Mouse (Mus musculus) kidney, postnatal 0 days (tissue): ENCODE data around the gene Hoxa1. TPM values are rescaled to one million over a fixed set of nuclear protein-coding genes. Genes with fewer than 3 reads are reported as not detected.

ENCODE experiments used
- ATAC-seq: fragments of 200-750 bp; cut with Nextera tagmentation; replicated peaks from 2 replicates; pipeline ENCODE4 v1.8.0; 2017; ENCODE audit warnings: low read depth, moderate number of reproducible peaks, moderate TSS enrichment, moderate library complexity; ENCODE audit not compliant: low FRiP score
- DNase-seq: peaks from one replicate; pipeline ENCODE4 v3.0.0-alpha.2; 2016; ENCODE audit warnings: low spot score
- H3K27ac ChIP-seq: fragments of 300-500 bp; sonication (generic); 2 replicates; pipeline ENCODE4 v1.5.1; 2014; ENCODE audit warnings: mild to moderate bottlenecking
- H3K27me3 ChIP-seq: fragments of 300-500 bp; sonication (generic); 2 replicates; pipeline ENCODE4 v1.6.1; 2014; ENCODE audit warnings: low read length, mixed read lengths; ENCODE audit not compliant: insufficient read depth
- H3K36me3 ChIP-seq: fragments of 300-500 bp; sonication (generic); 2 replicates; pipeline ENCODE4 v1.6.1; 2014; ENCODE audit warnings: low read length, mixed read lengths; ENCODE audit not compliant: insufficient read depth
- H3K4me1 ChIP-seq: fragments of 300-500 bp; sonication (generic); replicated peaks from 2 replicates; pipeline ENCODE4 v1.6.1; 2014; ENCODE audit warnings: antibody characterized with exemption, low read length, mixed read lengths; ENCODE audit not compliant: insufficient read depth
- H3K4me2 ChIP-seq: fragments of 300-500 bp; sonication (generic); 2 replicates; pipeline ENCODE4 v1.6.1; 2014; ENCODE audit warnings: mild to moderate bottlenecking, low read length, moderate library complexity, mixed read lengths
- H3K4me3 ChIP-seq: fragments of 300-500 bp; sonication (generic); replicated peaks from 2 replicates; pipeline ENCODE4 v1.5.1; 2014; ENCODE audit warnings: low read depth, low read length
- H3K9ac ChIP-seq: fragments of 300-500 bp; sonication (generic); 2 replicates; pipeline ENCODE4 v1.6.1; 2014; ENCODE audit warnings: low read depth, low read length
- H3K9me3 ChIP-seq: fragments of 300-500 bp; sonication (generic); replicated peaks from 2 replicates; pipeline ENCODE4 v1.6.1; 2016; ENCODE audit warnings: low read length, inconsistent platforms, mixed read lengths
- CTCF ChIP-seq: IDR thresholded peaks from 2 replicates; pipeline ENCODE4 v1.5.1; 2016; ENCODE audit warnings: antibody characterized with exemption, low read depth, mild to moderate bottlenecking, moderate library complexity
- WGBS: fragments of 180-500 bp; shearing (Covaris S2); extraction: QIAGEN DNeasy Blood & Tissue Kit; methylation state at CpG from one replicate; pipeline ENCODE4 v1.1.7; 2014; 5-methylcytosine and 5-hydroxymethylcytosine counted together
- polyA plus RNA-seq: library from polyadenylated mRNA; unstranded; fragments of >200 nt; fragmentation: Nextera tagmentation; extraction: Ambion mirVana; gene quantifications from 2 replicates; pipeline ENCODE4 v1.2.1, GENCODE M21; 2015

The Hoxa1 gene
- polyA plus RNA-seq, 1 experiment from 2014 or later: 0.64 TPM

GRCm38 (mm10) chr6:52152226-52153193 is 5.6 kb downstream of the Hoxa1 start:
- WGBS: 47% methylated on average over 16 of the region's 16 CpGs
- Histone ChIP-seq H3K4me1 (no peaks in the 10 kb centered on the region), H3K4me2 (no peak overlapping the region), H3K27ac (no peak overlapping the region), H3K9me3 (no peaks in the 10 kb centered on the region), H3K9ac (no peak overlapping the region), H3K4me3 (no peak overlapping the region), H3K27me3 (peaks cover 37% of the 10 kb centered on the region), H3K36me3 (no peaks in the 10 kb centered on the region)
- no peak for TF ChIP-seq CTCF
- DNase-seq: no peak
- ATAC-seq: no peak

DNA sequence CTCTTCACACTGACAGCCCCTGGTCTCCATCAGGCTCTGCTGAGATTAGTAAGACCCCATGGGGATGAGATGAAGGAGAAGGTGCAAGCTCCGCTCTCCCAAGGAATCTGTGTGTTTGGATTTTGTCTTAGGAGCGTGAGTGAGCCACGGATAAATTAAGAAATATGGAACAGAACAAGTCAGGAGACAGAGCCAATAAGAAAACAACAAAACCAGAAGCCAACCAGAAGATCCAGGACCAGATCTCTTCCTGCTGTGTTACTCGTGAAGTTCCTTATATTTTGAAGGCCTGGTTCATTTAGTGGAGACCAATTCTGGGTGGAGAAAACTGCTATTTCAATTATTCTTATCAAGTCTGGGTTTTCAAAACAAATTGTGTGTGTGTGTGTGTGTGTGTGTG is 6.5 kb downstream of the Hoxa1 start:
- H3K9me3 ChIP-seq: no peaks in the 10 kb centered on the region
- DNase-seq (no peak), ATAC-seq (no peak)
- no peak overlapping the region for H3K4me2 ChIP-seq
- no peak overlapping the region for H3K27ac ChIP-seq
- TF ChIP-seq CTCF: no peak
- no peaks in the 10 kb centered on the region for H3K36me3 ChIP-seq
- peaks cover 30% of the 10 kb centered on the region for H3K27me3 ChIP-seq
- no peak overlapping the region for H3K4me3 ChIP-seq
- no peaks in the 10 kb centered on the region for H3K4me1 ChIP-seq
- no peak overlapping the region for H3K9ac ChIP-seq
- WGBS: 76% methylated on average over 4 of the region's 4 CpGs

- H3K36me3 ChIP-seq: no peaks in the 10 kb centered on the region
- no peak overlapping the region for H3K4me3 ChIP-seq
- no peak for TF ChIP-seq CTCF
- no peak; the same call in 1 of the 2 replicates for ATAC-seq
- H3K9ac ChIP-seq: no peak overlapping the region
- H3K27me3 ChIP-seq: peaks cover 23% of the 10 kb centered on the region
- 19% methylated on average over 16 of the region's 16 CpGs for WGBS
- H3K9me3 ChIP-seq: no peaks in the 10 kb centered on the region
- H3K27ac ChIP-seq: no peak overlapping the region
- peak overlapping the region; percentile 23; the same call in 1 of the 2 replicates for H3K4me2 ChIP-seq
- peak; percentile 54 for DNase-seq
- no peaks in the 10 kb centered on the region for H3K4me1 ChIP-seq
Observed at GRCm38 (mm10) chr6:52150401-52150966, 7.6 kb downstream of the Hoxa1 start.

DNA sequence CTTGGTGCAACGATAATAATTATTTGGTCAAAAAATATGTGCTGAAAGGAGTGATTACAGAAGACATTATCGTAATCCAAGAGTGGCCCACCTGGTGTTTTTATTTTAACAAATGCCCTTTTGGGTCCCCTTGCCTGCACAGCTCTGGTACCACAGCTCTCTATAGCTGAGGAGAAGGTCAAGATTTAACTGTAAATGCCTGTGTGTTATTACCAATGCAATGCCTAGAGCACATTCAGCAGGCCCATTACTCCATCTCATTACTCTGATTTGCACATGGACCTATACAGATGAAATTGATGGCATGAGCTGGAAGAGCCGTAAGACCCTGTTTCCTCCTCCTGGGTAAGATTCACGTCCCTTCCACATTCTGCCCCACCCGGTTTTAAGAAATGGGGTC is 19.0 kb downstream of the Hoxa1 start:
- H3K4me2 ChIP-seq: no peak overlapping the region
- H3K36me3 ChIP-seq: no peaks in the 10 kb centered on the region
- H3K4me3 ChIP-seq: no peak overlapping the region
- WGBS: 89% methylated on average over 5 of the region's 5 CpGs
- DNase-seq (no peak), ATAC-seq (no peak)
- no peak for TF ChIP-seq CTCF
- no peaks in the 10 kb centered on the region for H3K27me3 ChIP-seq
- 0 out of 2 replicates have a peak, but pooled peaks cover 5% of the 10 kb centered on the region for H3K4me1 ChIP-seq
- H3K9me3 ChIP-seq: no peaks in the 10 kb centered on the region
- no peak overlapping the region for H3K9ac ChIP-seq
- no peak overlapping the region for H3K27ac ChIP-seq

DNA sequence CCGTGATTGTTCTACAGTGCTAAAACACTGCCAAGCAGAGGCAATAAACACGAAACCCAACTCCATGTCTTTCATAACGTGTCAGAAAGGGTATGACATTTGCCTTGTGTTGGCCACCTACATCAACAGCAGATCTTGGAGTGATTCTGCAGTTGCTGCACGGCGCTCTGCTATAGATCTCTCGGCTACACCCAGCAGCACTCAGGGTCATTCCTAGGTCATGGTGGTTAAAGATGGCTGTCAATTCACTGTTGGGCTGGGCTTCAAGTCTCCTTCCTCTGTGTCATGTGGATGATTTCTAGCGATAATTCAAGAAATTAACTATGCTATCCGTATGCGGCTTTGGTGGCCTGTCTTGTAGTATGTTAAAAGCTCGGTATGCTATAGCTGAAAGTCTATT is 19.5 kb downstream of the Hoxa1 start:
- WGBS: 62% methylated on average over 10 of the region's 10 CpGs
- ATAC-seq (no peak), DNase-seq (no peak)
- Histone ChIP-seq H3K4me1 (0 out of 2 replicates have a peak, but pooled peaks cover 5% of the 10 kb centered on the region), H3K4me2 (no peak overlapping the region), H3K27ac (no peak overlapping the region), H3K36me3 (no peaks in the 10 kb centered on the region), H3K9me3 (no peaks in the 10 kb centered on the region), H3K4me3 (no peak overlapping the region), H3K27me3 (no peaks in the 10 kb centered on the region), H3K9ac (no peak overlapping the region)
- TF ChIP-seq CTCF: no peak

GRCm38 (mm10) chr6:52137841-52138535 is 20.1 kb downstream of the Hoxa1 start:
- no peak for ATAC-seq
- Histone ChIP-seq H3K4me2 (no peak overlapping the region), H3K4me3 (no peak overlapping the region), H3K36me3 (no peaks in the 10 kb centered on the region), H3K27ac (no peak overlapping the region), H3K9ac (no peak overlapping the region), H3K27me3 (no peaks in the 10 kb centered on the region), H3K9me3 (no peaks in the 10 kb centered on the region), H3K4me1 (0 out of 2 replicates have a peak, but pooled peaks cover 5% of the 10 kb centered on the region)
- no peak for TF ChIP-seq CTCF
- 71% methylated on average over 9 of the region's 9 CpGs for WGBS
- DNase-seq: no peak
